Mouse (Mus musculus): ENCODE results near the gene Os9. TPM values are rescaled to one million over a fixed set of nuclear protein-coding genes. Genes with fewer than 3 reads are reported as not detected.
"Not testable (repeated sequence)": the region's sequence is repeated elsewhere in the genome, so short reads cannot be mapped to it uniquely, and the experiment has no call there.

Gene Os9
- total and polyA plus RNA-seq, 2 experiments from 2014 or later, result 119 to 128 TPM

DNA sequence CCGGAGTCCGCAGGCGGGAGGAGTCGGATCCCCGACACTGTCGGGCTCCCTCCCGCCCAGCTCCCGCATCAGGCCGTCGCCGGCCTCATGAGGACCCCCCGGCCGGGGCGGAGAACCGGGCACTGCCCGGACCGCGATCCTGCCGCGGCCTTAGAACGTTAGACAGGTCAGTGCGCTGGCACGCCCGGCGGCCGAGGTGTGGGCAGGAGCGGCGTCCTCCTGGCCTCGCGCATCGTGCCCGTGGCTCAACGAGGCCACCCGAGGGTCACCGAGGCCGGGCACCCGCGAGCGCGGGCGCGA is 44.4 kb upstream of the Os9 start:
- Histone ChIP-seq H3K36me3 (ENCODE audit: insufficient read depth, low read length) (peaks cover 5% of the 10 kb centered on the region; the same call in 1 of the 2 replicates), H3K4me2 (ENCODE audit: low read depth, low read length) (peak overlapping the region; percentile 89), H3K27me3 (ENCODE audit: insufficient read depth, low read length) (no peaks in the 10 kb centered on the region), H3K9ac (replicated peaks; ENCODE audit: low read length) (peak overlapping the region; percentile 96), H3K4me3 (ENCODE audit: low read length) (peak overlapping the region; percentile 76), H3K4me1 (ENCODE audit: insufficient read depth, low read length) (0 out of 2 replicates have a peak, but pooled peaks cover 7% of the 10 kb centered on the region), H3K9me3 (ENCODE audit: low read length) (no peaks in the 10 kb centered on the region), H3K27ac (peak overlapping the region; percentile 96)
- no peak for TF ChIP-seq CTCF (IDR thresholded peaks at IDR 0.05; ENCODE audit: low read depth)
- peak; percentile 67 for ATAC-seq
- 0% methylated on average over 42 of the region's 42 CpGs for WGBS
- DNase-seq (ENCODE audit: low spot score), result no peak

DNA sequence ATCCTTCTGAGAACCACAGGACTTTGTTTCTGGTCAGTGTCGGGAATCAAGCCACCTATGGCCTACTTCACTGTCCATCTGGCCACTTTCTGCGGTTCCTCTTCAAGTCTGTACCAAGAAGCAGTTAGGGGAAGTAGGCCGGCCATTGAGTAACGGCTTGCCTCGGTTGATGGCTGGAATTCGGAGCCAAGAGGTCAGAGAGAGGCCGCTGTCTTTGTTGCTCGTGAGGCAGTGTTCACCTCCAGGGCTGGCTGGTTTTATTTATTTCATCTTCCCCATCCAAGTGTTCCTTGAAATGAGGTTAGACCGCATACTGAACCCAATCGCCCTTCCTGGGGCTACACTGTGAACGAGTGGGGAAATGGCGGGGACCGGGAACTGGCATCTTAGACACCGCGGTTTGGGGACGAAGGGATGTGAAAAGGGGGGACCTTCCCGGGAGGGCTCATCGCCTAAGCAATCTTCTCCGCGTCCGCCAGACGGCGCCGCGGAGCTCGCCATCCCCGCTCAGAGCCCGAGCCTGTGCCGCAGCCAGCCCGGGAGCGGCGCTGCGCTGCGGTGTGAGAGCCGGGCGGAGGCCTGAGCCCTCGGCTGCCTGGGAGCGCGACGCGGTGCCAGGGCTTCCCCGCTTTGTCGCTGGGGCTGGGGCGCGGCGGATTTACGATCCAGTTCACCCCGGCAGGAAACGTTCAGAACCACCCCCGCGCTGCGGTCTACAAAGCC is 43.9 kb upstream of the Os9 start, which contains the start of gene B4galnt1:
B4galnt1 (plus strand) TSS at position 595 of the 723 bp plus-strand sequence.
- DNase-seq (ENCODE audit: low spot score), result peak; percentile 95
- H3K4me3 ChIP-seq (ENCODE audit: low read length), result peak within 1 kb of the TSS; percentile 76
- peak within 1 kb of the TSS; percentile 96 for H3K9ac ChIP-seq (replicated peaks; ENCODE audit: low read length)
- H3K4me1 ChIP-seq (ENCODE audit: insufficient read depth, low read length), result 0 out of 2 replicates have a peak, but pooled peaks cover 7% of the 10 kb centered on the region
- H3K36me3 ChIP-seq (ENCODE audit: insufficient read depth, low read length), result peaks cover 5% of the 10 kb centered on the region; the same call in 1 of the 2 replicates
- 2% methylated on average over 51 of the region's 52 CpGs for WGBS
- H3K27ac ChIP-seq, result peak within 1 kb of the TSS; percentile 96
- H3K27me3 ChIP-seq (ENCODE audit: insufficient read depth, low read length), result no peaks in the 10 kb centered on the region
- ATAC-seq, result peak; percentile 89
- H3K9me3 ChIP-seq (ENCODE audit: low read length), result no peaks in the 10 kb centered on the region
- TF ChIP-seq CTCF (IDR thresholded peaks at IDR 0.05; ENCODE audit: low read depth), result peak; percentile 77
- H3K4me2 ChIP-seq (ENCODE audit: low read depth, low read length), result peak within 1 kb of the TSS; percentile 89

DNA sequence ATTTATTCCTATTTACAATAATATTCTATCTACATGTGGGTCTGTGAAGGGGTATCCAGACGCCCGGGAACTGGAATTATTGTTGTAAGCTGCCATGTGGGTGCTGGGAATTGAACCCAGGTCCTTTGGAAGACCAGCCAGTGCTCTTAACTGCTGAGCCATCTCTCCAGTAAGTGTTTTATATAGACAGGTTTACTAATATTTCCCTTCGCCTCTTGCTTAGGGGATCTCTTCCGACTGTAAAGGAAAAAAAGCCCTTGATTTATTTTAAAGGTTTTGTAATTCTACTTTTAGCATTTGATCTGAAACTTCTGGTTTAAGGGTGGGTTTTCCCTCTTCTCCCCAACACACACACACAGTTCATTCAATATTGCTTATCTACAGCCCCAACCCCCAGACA is 43.3 kb upstream of the Os9 start:
- TF ChIP-seq CTCF (IDR thresholded peaks at IDR 0.05; ENCODE audit: low read depth), result no peak
- peak overlapping the region; percentile 96 for H3K9ac ChIP-seq (replicated peaks; ENCODE audit: low read length)
- peak overlapping the region; percentile 76; the same call in 1 of the 2 replicates for H3K4me3 ChIP-seq (ENCODE audit: low read length)
- ATAC-seq, result no peak
- no peaks in the 10 kb centered on the region for H3K27me3 ChIP-seq (ENCODE audit: insufficient read depth, low read length)
- H3K27ac ChIP-seq, result peak overlapping the region; percentile 96
- peaks cover 3% of the 10 kb centered on the region; the same call in 1 of the 2 replicates for H3K36me3 ChIP-seq (ENCODE audit: insufficient read depth, low read length)
- H3K9me3 ChIP-seq (ENCODE audit: low read length), result no peaks in the 10 kb centered on the region
- H3K4me1 ChIP-seq (ENCODE audit: insufficient read depth, low read length), result 0 out of 2 replicates have a peak, but pooled peaks cover 7% of the 10 kb centered on the region
- DNase-seq (ENCODE audit: low spot score), result no peak
- 93% methylated on average over 4 of the region's 4 CpGs for WGBS
- H3K4me2 ChIP-seq (ENCODE audit: low read depth, low read length), result peak overlapping the region; percentile 89

DNA sequence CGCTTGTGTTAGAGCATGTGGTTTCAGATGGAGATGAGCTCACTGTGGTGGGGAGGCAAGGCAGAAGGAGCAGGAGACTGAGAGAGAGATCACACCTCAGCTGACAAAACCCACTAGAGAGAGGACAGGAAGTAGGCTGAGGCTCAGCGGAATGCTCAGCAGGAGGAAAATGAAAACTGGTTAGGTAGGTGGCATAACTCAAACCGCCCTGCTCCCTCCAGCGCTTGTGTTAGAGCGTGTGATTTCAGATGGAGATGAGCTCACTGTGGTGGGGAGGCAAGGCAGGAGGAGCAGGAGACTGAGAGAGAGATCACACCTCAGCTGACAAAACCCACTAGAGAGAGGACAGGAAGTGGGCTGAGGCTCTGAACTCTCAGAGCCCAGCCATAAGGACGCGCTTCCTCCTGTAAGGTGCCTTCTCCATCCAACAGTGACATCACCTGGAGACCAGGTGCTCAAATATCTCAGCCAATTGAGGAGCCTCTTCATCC is 41.9 kb upstream of the Os9 start:
- not testable (repeated sequence) for H3K27me3 ChIP-seq (ENCODE audit: insufficient read depth, low read length); H3K36me3 ChIP-seq (ENCODE audit: insufficient read depth, low read length); H3K4me1 ChIP-seq (ENCODE audit: insufficient read depth, low read length); H3K9me3 ChIP-seq (ENCODE audit: low read length); H3K9ac ChIP-seq (replicated peaks; ENCODE audit: low read length); H3K4me3 ChIP-seq (ENCODE audit: low read length); DNase-seq (ENCODE audit: low spot score); ATAC-seq; H3K4me2 ChIP-seq (ENCODE audit: low read depth, low read length); H3K27ac ChIP-seq
- 60% methylated on average over 7 of the region's 7 CpGs for WGBS

DNA sequence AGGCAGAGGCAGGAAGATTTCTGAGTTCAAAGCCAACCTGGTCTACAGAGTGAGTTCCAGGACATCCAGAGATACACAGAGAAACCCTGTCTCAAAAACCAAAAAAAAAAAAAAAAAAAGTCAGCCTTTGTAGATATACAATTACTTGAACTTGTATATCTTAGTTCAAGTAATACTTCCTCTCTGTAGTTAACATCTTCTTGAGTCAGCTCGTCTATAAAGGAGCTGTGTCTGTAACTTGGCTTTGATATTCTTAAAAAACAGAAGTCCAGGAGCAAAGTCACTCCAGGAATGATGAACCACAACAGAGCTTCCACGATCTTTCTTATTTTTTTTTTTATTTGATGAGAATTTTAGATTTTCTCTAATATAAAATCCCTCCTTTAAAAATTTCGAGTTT is 39.8 kb upstream of the Os9 start:
- no peaks in the 10 kb centered on the region for H3K9me3 ChIP-seq (ENCODE audit: low read length)
- DNase-seq (ENCODE audit: low spot score), result no peak
- 71% methylated on average over 3 of the region's 3 CpGs for WGBS
- no peaks in the 10 kb centered on the region for H3K27me3 ChIP-seq (ENCODE audit: insufficient read depth, low read length)
- H3K36me3 ChIP-seq (ENCODE audit: insufficient read depth, low read length), result no peaks in the 10 kb centered on the region
- H3K4me2 ChIP-seq (ENCODE audit: low read depth, low read length), result no peak overlapping the region
- no peak overlapping the region for H3K4me3 ChIP-seq (ENCODE audit: low read length)
- H3K9ac ChIP-seq (replicated peaks; ENCODE audit: low read length), result no peak overlapping the region
- H3K27ac ChIP-seq, result no peak overlapping the region
- no peaks in the 10 kb centered on the region for H3K4me1 ChIP-seq (ENCODE audit: insufficient read depth, low read length)
- ATAC-seq, result no peak
- no peak for TF ChIP-seq CTCF (IDR thresholded peaks at IDR 0.05; ENCODE audit: low read depth)

DNA sequence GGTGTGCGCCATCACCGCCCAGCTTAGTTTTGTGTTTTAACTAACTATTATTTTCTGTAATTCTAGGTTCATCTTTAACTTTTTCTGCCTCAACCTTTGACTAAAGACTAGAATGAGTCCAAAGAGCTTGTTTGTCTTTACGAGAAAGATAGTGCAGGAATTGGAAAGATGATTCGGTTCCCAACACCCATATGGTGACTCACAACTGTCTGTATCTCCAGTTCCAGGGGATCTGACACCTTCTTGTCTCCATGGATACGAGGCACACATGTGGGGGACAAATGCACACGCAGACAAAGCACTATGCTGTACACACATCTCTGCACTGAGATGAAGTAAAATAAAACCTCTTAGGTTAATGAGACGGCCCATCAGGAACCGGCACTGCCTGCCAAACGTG is 39.1 kb upstream of the Os9 start:
- Histone ChIP-seq H3K4me2 (ENCODE audit: low read depth, low read length) (no peak overlapping the region), H3K9me3 (ENCODE audit: low read length) (no peaks in the 10 kb centered on the region), H3K27ac (no peak overlapping the region), H3K9ac (replicated peaks; ENCODE audit: low read length) (no peak overlapping the region), H3K4me1 (ENCODE audit: insufficient read depth, low read length) (no peaks in the 10 kb centered on the region), H3K36me3 (ENCODE audit: insufficient read depth, low read length) (no peaks in the 10 kb centered on the region), H3K4me3 (ENCODE audit: low read length) (no peak overlapping the region), H3K27me3 (ENCODE audit: insufficient read depth, low read length) (no peaks in the 10 kb centered on the region)
- ATAC-seq (no peak), DNase-seq (ENCODE audit: low spot score) (no peak)
- no peak for TF ChIP-seq CTCF (IDR thresholded peaks at IDR 0.05; ENCODE audit: low read depth)
- 83% methylated on average over 9 of the region's 9 CpGs for WGBS

DNA sequence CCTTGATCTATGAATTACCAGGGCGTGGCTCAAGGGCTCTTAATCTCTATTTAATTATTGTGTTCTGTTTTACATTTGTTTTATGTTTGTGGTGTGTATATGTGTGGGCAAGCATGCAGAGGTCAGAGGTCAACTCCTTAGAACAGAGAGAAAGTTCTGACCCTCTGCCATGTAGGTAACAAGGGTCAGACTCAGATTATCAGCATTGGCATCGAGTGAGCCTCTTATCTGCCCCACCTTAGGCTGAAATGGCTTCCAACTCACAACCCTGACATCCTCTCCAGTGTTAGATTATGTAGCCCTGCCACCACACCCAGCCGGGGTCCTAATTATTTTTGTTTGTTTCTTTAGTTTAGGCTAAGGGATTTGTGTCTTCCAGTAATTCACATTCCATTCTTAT is 37.5 kb upstream of the Os9 start:
- TF ChIP-seq CTCF (IDR thresholded peaks at IDR 0.05; ENCODE audit: low read depth), result no peak
- H3K4me2 ChIP-seq (ENCODE audit: low read depth, low read length), result no peak overlapping the region
- WGBS, result 85% methylated on average over 3 of the region's 3 CpGs
- H3K4me1 ChIP-seq (ENCODE audit: insufficient read depth, low read length), result no peaks in the 10 kb centered on the region
- no peaks in the 10 kb centered on the region for H3K36me3 ChIP-seq (ENCODE audit: insufficient read depth, low read length)
- no peak overlapping the region for H3K9ac ChIP-seq (replicated peaks; ENCODE audit: low read length)
- ATAC-seq (no peak), DNase-seq (ENCODE audit: low spot score) (no peak)
- no peaks in the 10 kb centered on the region for H3K27me3 ChIP-seq (ENCODE audit: insufficient read depth, low read length)
- no peaks in the 10 kb centered on the region for H3K9me3 ChIP-seq (ENCODE audit: low read length)
- no peak overlapping the region for H3K4me3 ChIP-seq (ENCODE audit: low read length)
- H3K27ac ChIP-seq, result no peak overlapping the region
